Mouse (Mus musculus) c-Kit-positive CD71-positive TER-119-negative erythroid progenitor cells, embryonic 14.5 days (primary cell): ENCODE data around the gene Slc35c2.

Source experiments
- DNase-seq: peaks from one replicate; pipeline ENCODE4 v3.0.0-alpha.2; 2013; ENCODE audit warnings: low read depth

Slc35c2 gene

GRCm38 (mm10) chr2:165287202-165287984 lies at the start of gene Slc35c2:
Gene Slc35c2 (minus strand): TSS chr2:165287869.
- peak; percentile 77 for DNase-seq

- DNase-seq = no peak
Measured at GRCm38 (mm10) chr2:165337191-165337590, 49.5 kb upstream of the Slc35c2 start.

- DNase-seq = no peak
Measured at GRCm38 (mm10) chr2:165332610-165333210, 45.0 kb upstream of the Slc35c2 start.

GRCm38 (mm10) chr2:165329703-165330102 lies 42.0 kb upstream of the Slc35c2 start:
- DNase-seq = no peak

GRCm38 (mm10) chr2:165328746-165329145 lies 41.1 kb upstream of the Slc35c2 start:
- no peak for DNase-seq

- no peak for DNase-seq
Measured at GRCm38 (mm10) chr2:165327386-165327785, 39.7 kb upstream of the Slc35c2 start.

GRCm38 (mm10) chr2:165326304-165327190 lies 38.9 kb upstream of the Slc35c2 start, which contains the start of gene Elmo2:
Gene Elmo2 (minus strand): TSS chr2:165326479.
- DNase-seq = peak; percentile 95

- DNase-seq = no peak
Measured at GRCm38 (mm10) chr2:165325521-165326303, 38.0 kb upstream of the Slc35c2 start.

- no peak for DNase-seq
Measured at GRCm38 (mm10) chr2:165323928-165324327, 36.3 kb upstream of the Slc35c2 start.

- no peak for DNase-seq
Measured at GRCm38 (mm10) chr2:165323484-165323883, 35.8 kb upstream of the Slc35c2 start.

GRCm38 (mm10) chr2:165321981-165322735 lies 34.5 kb upstream of the Slc35c2 start:
- DNase-seq = no peak

- no peak for DNase-seq
Measured at GRCm38 (mm10) chr2:165321381-165321888, 33.8 kb upstream of the Slc35c2 start.

GRCm38 (mm10) chr2:165320531-165321150 lies 33.0 kb upstream of the Slc35c2 start:
- no peak for DNase-seq

GRCm38 (mm10) chr2:165319503-165319902 lies 31.8 kb upstream of the Slc35c2 start:
- DNase-seq = no peak

- no peak for DNase-seq
Measured at GRCm38 (mm10) chr2:165318941-165319340, 31.3 kb upstream of the Slc35c2 start.

- no peak for DNase-seq
Measured at GRCm38 (mm10) chr2:165317621-165318263, 30.1 kb upstream of the Slc35c2 start.

GRCm38 (mm10) chr2:165316837-165317473 lies 29.3 kb upstream of the Slc35c2 start:
- no peak for DNase-seq

- no peak for DNase-seq
Measured at GRCm38 (mm10) chr2:165316204-165316603, 28.5 kb upstream of the Slc35c2 start.

GRCm38 (mm10) chr2:165314197-165314596 lies 26.5 kb upstream of the Slc35c2 start:
- no peak for DNase-seq
